Mouse (Mus musculus) fibroblast of lung, adult 2 months (primary cell): ENCODE measurements around the gene Fhad1.

Source experiments
- DNase-seq: peaks from one replicate; pipeline ENCODE4 v3.0.0-alpha.2; 2011; ENCODE audit warnings: low read depth

Gene Fhad1

GRCm38 (mm10) chr4:141931526-141931925, 83.4 kb downstream of the Fhad1 start:
- no peak for DNase-seq

GRCm38 (mm10) chr4:141930001-141930400, 84.9 kb downstream of the Fhad1 start:
- no peak for DNase-seq

GRCm38 (mm10) chr4:141928881-141929281, 86.0 kb downstream of the Fhad1 start:
- DNase-seq = peak; percentile 64

- DNase-seq = no peak
Measured at GRCm38 (mm10) chr4:141925781-141926345, 89.0 kb downstream of the Fhad1 start.

GRCm38 (mm10) chr4:141923961-141924360, 90.9 kb downstream of the Fhad1 start:
- DNase-seq = no peak

- no peak for DNase-seq
Measured at GRCm38 (mm10) chr4:141920391-141920790, 94.5 kb downstream of the Fhad1 start.

GRCm38 (mm10) chr4:141917735-141918419, 97.0 kb downstream of the Fhad1 start:
- no peak for DNase-seq

GRCm38 (mm10) chr4:141914040-141914439, 100.8 kb downstream of the Fhad1 start:
- DNase-seq = no peak

- DNase-seq = no peak
Measured at GRCm38 (mm10) chr4:141913201-141913993, 101.5 kb downstream of the Fhad1 start.

GRCm38 (mm10) chr4:141904710-141905109, 110.2 kb downstream of the Fhad1 start:
- DNase-seq = no peak

GRCm38 (mm10) chr4:141902479-141902858, 112.4 kb downstream of the Fhad1 start:
- DNase-seq = no peak

GRCm38 (mm10) chr4:141901711-141902478, 113.0 kb downstream of the Fhad1 start:
- no peak for DNase-seq

- no peak for DNase-seq
Measured at GRCm38 (mm10) chr4:141900421-141900820, 114.5 kb downstream of the Fhad1 start.

- peak; percentile 72 for DNase-seq
Measured at GRCm38 (mm10) chr4:141899936-141900335, 114.9 kb downstream of the Fhad1 start.

GRCm38 (mm10) chr4:141898905-141899304, 116.0 kb downstream of the Fhad1 start:
- DNase-seq = no peak

- DNase-seq = no peak
Measured at GRCm38 (mm10) chr4:141897838-141898237, 117.0 kb downstream of the Fhad1 start.

- DNase-seq = no peak
Measured at GRCm38 (mm10) chr4:141897225-141897624, 117.7 kb downstream of the Fhad1 start.

- no peak for DNase-seq
Measured at GRCm38 (mm10) chr4:141895772-141896171, 119.1 kb downstream of the Fhad1 start.

GRCm38 (mm10) chr4:141893157-141893784, 121.6 kb downstream of the Fhad1 start:
- DNase-seq = no peak

- no peak for DNase-seq
Measured at GRCm38 (mm10) chr4:141886385-141886968, 128.4 kb downstream of the Fhad1 start.

GRCm38 (mm10) chr4:141885451-141885850, 129.4 kb downstream of the Fhad1 start:
- no peak for DNase-seq
